Mouse (Mus musculus): ENCODE results near the gene Trim43c. TPM values are rescaled to one million over a fixed set of nuclear protein-coding genes. Genes with fewer than 3 reads are reported as not detected.
"Not testable (repeated sequence)": the region's sequence is repeated elsewhere in the genome, so short reads cannot be mapped to it uniquely, and the experiment has no call there.

The Trim43c gene
- total RNA-seq (2021): under 1 TPM in 1 of 2 experiments, not detected in 1; 0.17 TPM

- intact Hi-C loops (cut with DNase I); DNase-seq (ENCODE audit: low spot score in 2 of 2): not testable (repeated sequence)
Observed at GRCm38 (mm10) chr9:88838864-88839263, at the start of gene Trim43c. TSS of gene Trim43c (plus strand) at chr9:88839164.

GRCm38 (mm10) chr9:88853072-88853471 is 14.1 kb downstream of the Trim43c start:
- intact Hi-C loops (cut with DNase I); DNase-seq (ENCODE audit: low spot score in 2 of 2): not testable (repeated sequence)

GRCm38 (mm10) chr9:88858566-88859492 is 19.9 kb downstream of the Trim43c start:
- DNase-seq (ENCODE audit: low spot score in 2 of 2): peak; percentile 83 to 87
- intact Hi-C loops (cut with DNase I): not testable (repeated sequence)

Other genes starting within 250 kb of the Trim43c start
- 10 to 100 TPM; 29.7 to 31.6 TPM for gene Mthfsl, start 118.9 kb upstream of the Trim43c start, total RNA-seq (2021)
- gene Bcl2a1d, start 107.2 kb upstream of the Trim43c start, total RNA-seq (2021): 1 to 10 TPM in 1 of 2 experiments, under 1 TPM in 1; 0.57 to 1.1 TPM
- gene Bcl2a1a, start 117.7 kb downstream of the Trim43c start, total RNA-seq (2021): not detected